Mouse (Mus musculus): Measurements from ENCODE around the gene Vkorc1l1. TPM values are rescaled to one million over a fixed set of nuclear protein-coding genes. Genes with fewer than 3 reads are reported as not detected.

The Vkorc1l1 gene
- polyA plus RNA-seq, 1 experiment = 13.2 TPM

- no peaks in the 10 kb centered on the region for H3K79me2 ChIP-seq (ENCODE audit: control insufficient read depth, insufficient read depth)
- H3K27me3 ChIP-seq (ENCODE audit: control insufficient read depth, insufficient read depth, insufficient read length) = no peaks in the 10 kb centered on the region
- no peaks in the 10 kb centered on the region for H3K36me3 ChIP-seq (ENCODE audit: control insufficient read depth, insufficient read depth)
- no peak overlapping the region for H3K4me2 ChIP-seq (ENCODE audit: low read depth)
- H3ac ChIP-seq (ENCODE audit: control insufficient read depth, insufficient read length) = no peak overlapping the region
- no peak overlapping the region for H3K4me3 ChIP-seq
- TF ChIP-seq SRF (IDR thresholded peaks at IDR 0.05; ENCODE audit: control insufficient read depth, insufficient read length, low read depth) (no peak), MYOD1 (IDR thresholded peaks at IDR 0.05; ENCODE audit: control insufficient read depth in 1 of 3, insufficient read length in 2 of 3, low read depth in 2 of 3) (no peak), POLR2AphosphoS2 (IDR thresholded peaks at IDR 0.05; ENCODE audit: insufficient read length, low read depth) (no peak), CEBPB (IDR thresholded peaks at IDR 0.05; ENCODE audit: insufficient read depth, poor library complexity, severe bottlenecking) (no peak), USF1 (IDR thresholded peaks at IDR 0.05; ENCODE audit: low read depth) (no peak)
These were observed 23.0 kb upstream of the Vkorc1l1 start for GRCm38 (mm10) chr5:129918752-129919151.

DNA sequence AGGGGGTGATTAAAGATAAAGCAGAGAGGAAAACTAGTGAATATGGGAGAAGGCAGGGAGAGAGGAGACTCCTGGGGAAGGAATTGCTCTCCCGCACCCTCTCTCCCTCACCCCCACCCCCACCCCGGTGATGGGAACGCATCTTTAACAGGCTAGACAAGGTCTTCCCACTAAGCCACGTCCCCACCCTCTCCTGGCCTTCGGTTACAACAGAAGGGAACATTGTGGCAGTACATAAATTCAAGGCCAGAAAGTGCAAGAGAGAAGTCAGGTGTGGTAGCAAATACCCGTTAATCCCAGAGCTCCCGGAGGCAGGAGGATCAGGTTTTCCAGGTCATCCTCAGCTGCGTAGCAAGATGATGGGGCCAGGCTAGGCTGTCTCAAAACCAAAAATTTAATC is 22.4 kb upstream of the Vkorc1l1 start:
- Histone ChIP-seq H3K36me3 (ENCODE audit: control insufficient read depth, insufficient read depth) (no peaks in the 10 kb centered on the region), H3K4me2 (ENCODE audit: low read depth) (no peak overlapping the region), H3ac (ENCODE audit: control insufficient read depth, insufficient read length) (no peak overlapping the region), H3K27me3 (ENCODE audit: control insufficient read depth, insufficient read depth, insufficient read length) (no peaks in the 10 kb centered on the region), H3K79me2 (ENCODE audit: control insufficient read depth, insufficient read depth) (no peaks in the 10 kb centered on the region), H3K4me3 (no peak overlapping the region)
- TF ChIP-seq MAX (IDR thresholded peaks at IDR 0.05; ENCODE audit: low read depth) (no peak), E2F4 (IDR thresholded peaks at IDR 0.05; ENCODE audit: insufficient read depth) (no peak), TCF3 (IDR thresholded peaks at IDR 0.05; ENCODE audit: insufficient read length, low read depth) (no peak), MYOG (IDR thresholded peaks at IDR 0.05; ENCODE audit: control insufficient read depth in 1 of 3, insufficient read depth in 1 of 3, insufficient read length in 2 of 3, low read depth in 2 of 3) (no peak)

GRCm38 (mm10) chr5:129921972-129922371 is 19.8 kb upstream of the Vkorc1l1 start:
- no peaks in the 10 kb centered on the region for H3K79me2 ChIP-seq (ENCODE audit: control insufficient read depth, insufficient read depth)
- no peak overlapping the region for H3K4me2 ChIP-seq (ENCODE audit: low read depth)
- no peak for TF ChIP-seq MYOD1 (IDR thresholded peaks at IDR 0.05; ENCODE audit: control insufficient read depth in 1 of 3, insufficient read length in 2 of 3, low read depth in 2 of 3)
- no peak for TF ChIP-seq E2F4 (IDR thresholded peaks at IDR 0.05; ENCODE audit: insufficient read depth)
- TF ChIP-seq POLR2AphosphoS2 (IDR thresholded peaks at IDR 0.05; ENCODE audit: insufficient read length, low read depth) = no peak
- no peak for TF ChIP-seq POLR2A (IDR thresholded peaks at IDR 0.05; ENCODE audit: insufficient read length, low read depth)
- TF ChIP-seq TCF12 (IDR thresholded peaks at IDR 0.05; ENCODE audit: insufficient read depth, poor library complexity, severe bottlenecking) = no peak
- no peak for TF ChIP-seq USF1 (IDR thresholded peaks at IDR 0.05; ENCODE audit: low read depth)
- TF ChIP-seq MYOG (IDR thresholded peaks at IDR 0.05; ENCODE audit: control insufficient read depth in 1 of 3, insufficient read depth in 1 of 3, insufficient read length in 2 of 3, low read depth in 2 of 3) = no peak
- TF ChIP-seq TCF3 (IDR thresholded peaks at IDR 0.05; ENCODE audit: insufficient read length, low read depth) = no peak
- no peak for TF ChIP-seq SRF (IDR thresholded peaks at IDR 0.05; ENCODE audit: control insufficient read depth, insufficient read length, low read depth)
- TF ChIP-seq REST (IDR thresholded peaks at IDR 0.05; ENCODE audit: insufficient read depth, insufficient read length) = no peak
- no peak for TF ChIP-seq CEBPB (IDR thresholded peaks at IDR 0.05; ENCODE audit: insufficient read depth, poor library complexity, severe bottlenecking)
- TF ChIP-seq MAX (IDR thresholded peaks at IDR 0.05; ENCODE audit: low read depth) = no peak
- H3K36me3 ChIP-seq (ENCODE audit: control insufficient read depth, insufficient read depth) = no peaks in the 10 kb centered on the region
- no peak overlapping the region for H3ac ChIP-seq (ENCODE audit: control insufficient read depth, insufficient read length)
- no peaks in the 10 kb centered on the region for H3K27me3 ChIP-seq (ENCODE audit: control insufficient read depth, insufficient read depth, insufficient read length)
- no peak overlapping the region for H3K4me3 ChIP-seq

DNA sequence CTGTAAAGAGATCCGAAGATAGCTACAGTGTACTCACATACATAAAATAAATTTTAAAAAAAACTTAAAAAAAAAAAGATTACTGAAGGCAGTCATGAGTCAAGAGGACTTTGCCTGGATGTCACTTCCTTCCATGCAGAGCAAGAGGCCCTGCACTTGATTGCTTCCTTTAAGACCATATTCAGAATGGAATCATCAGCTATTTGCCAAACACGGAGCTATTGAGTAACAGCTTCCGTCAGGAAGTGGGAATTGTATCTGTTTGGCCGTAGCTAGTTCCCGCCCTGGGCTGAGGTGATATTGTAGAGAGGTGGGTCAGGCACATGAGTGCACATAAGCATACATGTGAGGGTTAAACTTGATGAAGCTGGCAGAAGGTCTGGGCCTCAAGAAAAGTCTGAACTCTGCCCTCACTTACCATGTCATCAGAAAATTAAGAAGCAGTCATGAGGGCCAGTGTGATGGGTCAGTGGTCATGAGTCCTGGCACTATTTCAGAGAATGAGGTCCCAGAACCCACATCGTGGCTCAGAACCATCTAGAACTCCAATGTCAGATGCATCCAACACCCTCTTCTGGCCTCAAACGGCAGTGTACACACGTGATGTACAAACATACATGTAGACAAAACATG is 16.8 kb upstream of the Vkorc1l1 start:
- Histone ChIP-seq H3K27me3 (ENCODE audit: control insufficient read depth, insufficient read depth, insufficient read length) (no peaks in the 10 kb centered on the region), H3K4me2 (ENCODE audit: low read depth) (no peak overlapping the region)
- TF ChIP-seq MYOD1 (IDR thresholded peaks at IDR 0.05; ENCODE audit: control insufficient read depth in 1 of 3, insufficient read length in 2 of 3, low read depth in 2 of 3) (no peak), MAX (IDR thresholded peaks at IDR 0.05; ENCODE audit: low read depth) (no peak), SRF (IDR thresholded peaks at IDR 0.05; ENCODE audit: control insufficient read depth, insufficient read length, low read depth) (no peak), USF1 (IDR thresholded peaks at IDR 0.05; ENCODE audit: low read depth) (no peak), E2F4 (IDR thresholded peaks at IDR 0.05; ENCODE audit: insufficient read depth) (no peak), POLR2AphosphoS2 (IDR thresholded peaks at IDR 0.05; ENCODE audit: insufficient read length, low read depth) (no peak), TCF3 (IDR thresholded peaks at IDR 0.05; ENCODE audit: insufficient read length, low read depth) (no peak), CEBPB (IDR thresholded peaks at IDR 0.05; ENCODE audit: insufficient read depth, poor library complexity, severe bottlenecking) (no peak), POLR2A (IDR thresholded peaks at IDR 0.05; ENCODE audit: insufficient read length, low read depth) (no peak), MYOG (IDR thresholded peaks at IDR 0.05; ENCODE audit: control insufficient read depth in 1 of 3, insufficient read depth in 1 of 3, insufficient read length in 2 of 3, low read depth in 2 of 3) (no peak), TCF12 (IDR thresholded peaks at IDR 0.05; ENCODE audit: insufficient read depth, poor library complexity, severe bottlenecking) (no peak), REST (IDR thresholded peaks at IDR 0.05; ENCODE audit: insufficient read depth, insufficient read length) (no peak)

DNA sequence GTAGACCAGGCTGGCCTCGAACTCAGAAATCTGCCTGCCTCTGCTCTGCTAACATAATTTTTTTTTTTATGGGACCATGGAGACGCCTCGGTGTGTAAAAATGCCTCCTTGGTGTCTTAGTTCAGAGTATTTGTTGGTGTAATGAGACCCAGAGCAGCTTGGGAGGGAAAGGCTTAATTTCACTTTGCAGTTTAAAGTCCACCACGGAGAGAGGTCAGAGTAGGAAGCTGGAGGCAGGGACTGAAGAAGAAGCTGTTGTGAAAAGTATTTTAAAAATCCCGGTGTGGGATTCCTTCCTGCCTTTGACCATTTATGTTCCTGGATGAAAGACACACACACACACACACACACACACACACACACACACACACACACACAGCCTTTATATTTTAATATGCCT is 15.8 kb upstream of the Vkorc1l1 start:
- H3K4me3 ChIP-seq = no peak overlapping the region
- TF ChIP-seq MYOG (IDR thresholded peaks at IDR 0.05; ENCODE audit: control insufficient read depth in 1 of 3, insufficient read depth in 1 of 3, insufficient read length in 2 of 3, low read depth in 2 of 3) = no peak
- no peak for TF ChIP-seq MYOD1 (IDR thresholded peaks at IDR 0.05; ENCODE audit: control insufficient read depth in 1 of 3, insufficient read length in 2 of 3, low read depth in 2 of 3)
- no peak for TF ChIP-seq MAX (IDR thresholded peaks at IDR 0.05; ENCODE audit: low read depth)
- TF ChIP-seq POLR2A (IDR thresholded peaks at IDR 0.05; ENCODE audit: insufficient read length, low read depth) = no peak
- H3ac ChIP-seq (ENCODE audit: control insufficient read depth, insufficient read length) = no peak overlapping the region

More for the DNA sequence above, 16.8 kb upstream of the Vkorc1l1 start:
- H3K4me3 ChIP-seq = no peak overlapping the region
- no peaks in the 10 kb centered on the region for H3K79me2 ChIP-seq (ENCODE audit: control insufficient read depth, insufficient read depth)
- no peak overlapping the region for H3ac ChIP-seq (ENCODE audit: control insufficient read depth, insufficient read length)
- H3K36me3 ChIP-seq (ENCODE audit: control insufficient read depth, insufficient read depth) = no peaks in the 10 kb centered on the region

More for the DNA sequence above, 15.8 kb upstream of the Vkorc1l1 start:
- Histone ChIP-seq H3K27me3 (ENCODE audit: control insufficient read depth, insufficient read depth, insufficient read length) (no peaks in the 10 kb centered on the region), H3K4me2 (ENCODE audit: low read depth) (no peak overlapping the region), H3K79me2 (ENCODE audit: control insufficient read depth, insufficient read depth) (no peaks in the 10 kb centered on the region), H3K36me3 (ENCODE audit: control insufficient read depth, insufficient read depth) (no peaks in the 10 kb centered on the region)
